Mouse (Mus musculus) forebrain, embryonic 12.5 days (tissue): ENCODE data around the gene Rnf144a. TPM values are rescaled to one million over a fixed set of nuclear protein-coding genes. Genes with fewer than 3 reads are reported as not detected.

Experiments
- ATAC-seq: fragments of 200-750 bp; cut with Nextera tagmentation; 2 replicates; pipeline ENCODE4 v1.8.0; 2017; ENCODE audit warnings: moderate TSS enrichment; ENCODE audit not compliant: low FRiP score
- H3K27ac ChIP-seq: fragments of 300-500 bp; sonication (generic); 2 replicates; pipeline ENCODE4 v1.5.1; 2016; ENCODE audit warnings: mild to moderate bottlenecking
- H3K27me3 ChIP-seq: fragments of 300-500 bp; sonication (generic); 2 replicates; pipeline ENCODE4 v1.6.1; 2016; ENCODE audit warnings: mild to moderate bottlenecking
- H3K36me3 ChIP-seq: fragments of 300-500 bp; sonication (generic); replicated peaks from 2 replicates; pipeline ENCODE4 v1.6.1; 2016; ENCODE audit warnings: mild to moderate bottlenecking
- H3K4me1 ChIP-seq: fragments of 300-500 bp; sonication (generic); 2 replicates; pipeline ENCODE4 v1.6.1; 2016
- H3K4me2 ChIP-seq: fragments of 300-500 bp; sonication (generic); 2 replicates; pipeline ENCODE4 v1.6.1; 2016; ENCODE audit warnings: mild to moderate bottlenecking, moderate library complexity
- H3K4me3 ChIP-seq: fragments of 300-500 bp; sonication (generic); replicated peaks from 2 replicates; pipeline ENCODE4 v1.5.1; 2016; ENCODE audit warnings: mild to moderate bottlenecking
- H3K9ac ChIP-seq: fragments of 300-500 bp; sonication (generic); 2 replicates; pipeline ENCODE4 v1.6.1; 2016; ENCODE audit warnings: mild to moderate bottlenecking
- H3K9me3 ChIP-seq: fragments of 300-500 bp; sonication (generic); 2 replicates; pipeline ENCODE4 v1.6.1; 2016
- WGBS: fragments of 180-500 bp; shearing (Covaris S2); methylation state at CpG from one replicate; pipeline ENCODE4 v1.1.7; 2016; 5-methylcytosine and 5-hydroxymethylcytosine counted together
- polyA plus RNA-seq: library from polyadenylated mRNA; unstranded; fragments of >200 nt; fragmentation: Nextera tagmentation; extraction: Ambion mirVana; gene quantifications from 2 replicates; pipeline ENCODE4 v1.2.1, GENCODE M21; 2016

Gene Rnf144a
- 50.7 and 52.1 TPM in 2 replicates for polyA plus RNA-seq

- H3K4me1 ChIP-seq, result peaks cover 36% of the 10 kb centered on the region
These were observed at the start of gene Rnf144a for GRCm38 (mm10) chr12:26415104-26415771. Gene Rnf144a (minus strand): TSS chr12:26415254.

GRCm38 (mm10) chr12:26460091-26460490 lies 45.0 kb upstream of the Rnf144a start:
- 81% methylated on average over 2 of the region's 2 CpGs for WGBS
- Histone ChIP-seq H3K9ac (no peak overlapping the region), H3K4me2 (no peak overlapping the region), H3K27ac (no peak overlapping the region), H3K27me3 (no peaks in the 10 kb centered on the region), H3K4me1 (peaks cover 7% of the 10 kb centered on the region), H3K9me3 (no peaks in the 10 kb centered on the region), H3K36me3 (no peaks in the 10 kb centered on the region), H3K4me3 (no peak overlapping the region)
- ATAC-seq, result no peak

More at GRCm38 (mm10) chr12:26415104-26415771, at the start of gene Rnf144a:
- Histone ChIP-seq H3K4me3 (peak within 1 kb of the TSS; percentile 93), H3K27ac (peak within 1 kb of the TSS; percentile 87), H3K9me3 (no peaks in the 10 kb centered on the region), H3K4me2 (peak within 1 kb of the TSS; percentile 82), H3K27me3 (no peaks in the 10 kb centered on the region), H3K9ac (peak within 1 kb of the TSS; percentile 97), H3K36me3 (no peaks in the 10 kb centered on the region)
- peak; percentile 88 for ATAC-seq
- 2% methylated on average over 45 of the region's 45 CpGs for WGBS

DNA sequence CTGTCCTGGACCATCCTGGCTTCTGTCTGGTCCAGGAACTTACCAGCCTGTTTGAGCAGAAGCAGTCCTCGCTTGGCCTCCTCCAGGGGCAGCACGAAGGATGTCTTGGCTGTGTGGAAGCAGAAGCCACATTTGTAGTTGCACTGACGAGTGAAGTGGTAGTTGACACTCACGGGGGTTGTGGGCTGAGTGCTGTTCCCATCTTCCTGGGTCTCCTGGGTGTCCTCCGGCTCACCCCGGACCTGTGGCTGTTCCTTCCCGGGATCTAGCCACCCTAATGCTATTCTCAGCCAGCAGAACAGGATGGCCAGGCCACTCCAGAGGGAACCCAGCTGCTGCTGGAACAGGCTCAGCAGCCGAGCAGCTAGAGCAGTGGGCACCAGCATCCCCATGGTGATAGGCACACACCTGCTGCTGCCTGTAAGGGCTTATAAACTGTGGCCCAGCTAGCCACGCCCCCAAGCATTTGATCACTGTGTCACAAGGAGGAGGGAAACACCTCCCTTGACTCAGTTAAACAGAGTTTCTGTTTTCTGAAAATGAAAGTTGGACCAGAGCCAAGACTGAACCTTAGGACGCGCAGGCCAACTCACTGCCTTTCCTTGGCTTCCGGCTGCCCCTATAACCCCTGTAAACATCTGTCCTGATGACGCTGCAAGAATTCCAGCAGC lies 41.1 kb upstream of the Rnf144a start, which contains the start of gene Rsad2:
TSS of gene Rsad2 (minus strand) at position 425 of the 671 bp plus-strand sequence.
- Histone ChIP-seq H3K4me1 (peaks cover 7% of the 10 kb centered on the region), H3K27ac (no peak within 1 kb of the TSS), H3K36me3 (no peaks in the 10 kb centered on the region), H3K4me2 (0 out of 2 replicates have a peak within 1 kb of the TSS, but pooled peaks have one; percentile 10), H3K9ac (no peak within 1 kb of the TSS), H3K27me3 (no peaks in the 10 kb centered on the region), H3K9me3 (no peaks in the 10 kb centered on the region), H3K4me3 (no peak within 1 kb of the TSS)
- ATAC-seq, result no peak
- WGBS, result 55% methylated on average over 13 of the region's 13 CpGs

DNA sequence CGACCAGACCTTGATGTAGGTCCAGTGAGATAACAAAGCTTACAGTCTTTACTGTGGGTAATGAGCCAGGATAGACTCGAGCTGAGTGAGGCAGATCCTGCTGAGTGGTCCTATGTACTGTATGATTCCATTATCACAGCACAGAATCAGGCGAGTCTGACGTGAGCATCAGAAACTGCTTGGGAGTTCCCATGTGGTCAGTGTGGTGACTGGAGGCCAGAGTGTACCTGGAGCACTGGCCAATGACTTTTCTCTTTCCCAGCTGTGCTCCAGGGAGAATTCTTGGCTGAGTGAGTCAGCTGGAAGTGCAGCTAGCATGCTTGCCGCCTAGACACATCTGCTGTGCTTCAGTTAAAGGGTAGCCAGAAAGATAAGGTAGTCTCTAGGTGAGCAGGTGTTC lies 39.6 kb upstream of the Rnf144a start:
- Histone ChIP-seq H3K27me3 (no peaks in the 10 kb centered on the region), H3K4me2 (no peak overlapping the region), H3K27ac (no peak overlapping the region), H3K9me3 (no peaks in the 10 kb centered on the region), H3K4me1 (peaks cover 7% of the 10 kb centered on the region), H3K36me3 (no peaks in the 10 kb centered on the region), H3K9ac (no peak overlapping the region), H3K4me3 (no peak overlapping the region)
- ATAC-seq, result no peak
- 58% methylated on average over 5 of the region's 5 CpGs for WGBS

- Histone ChIP-seq H3K36me3 (no peaks in the 10 kb centered on the region), H3K4me1 (peaks cover 7% of the 10 kb centered on the region), H3K9me3 (no peaks in the 10 kb centered on the region), H3K9ac (no peak overlapping the region), H3K27me3 (no peaks in the 10 kb centered on the region), H3K27ac (no peak overlapping the region), H3K4me3 (no peak overlapping the region), H3K4me2 (no peak overlapping the region)
- 87% methylated on average over 4 of the region's 4 CpGs for WGBS
- no peak for ATAC-seq
These were observed 37.9 kb upstream of the Rnf144a start for GRCm38 (mm10) chr12:26452951-26453350.

DNA sequence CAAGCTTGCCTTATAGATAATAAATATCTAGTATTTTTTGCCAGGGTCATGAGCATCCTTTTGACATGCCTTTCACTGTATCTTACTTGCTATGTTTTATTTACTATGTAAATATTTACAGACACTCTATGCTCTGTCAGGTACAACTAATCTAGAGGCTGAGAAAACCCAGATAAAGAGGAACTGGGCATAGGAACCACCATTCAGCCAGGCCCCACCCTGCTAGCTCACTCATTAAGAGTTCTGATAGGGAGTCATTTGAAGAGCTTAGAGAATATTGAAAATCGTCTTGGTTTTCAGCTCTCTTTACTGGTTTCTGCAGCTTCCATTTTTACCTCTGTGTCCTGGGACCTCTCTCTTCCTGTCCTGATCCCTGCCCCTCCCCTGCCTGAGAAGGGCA lies 36.1 kb upstream of the Rnf144a start:
- Histone ChIP-seq H3K4me3 (no peak overlapping the region), H3K27me3 (no peaks in the 10 kb centered on the region), H3K9me3 (no peaks in the 10 kb centered on the region), H3K9ac (no peak overlapping the region), H3K4me2 (no peak overlapping the region), H3K36me3 (no peaks in the 10 kb centered on the region), H3K4me1 (peaks cover 5% of the 10 kb centered on the region), H3K27ac (no peak overlapping the region)
- 77% methylated on average over 1 of the region's 1 CpGs for WGBS
- ATAC-seq, result no peak

GRCm38 (mm10) chr12:26449483-26449882 lies 34.4 kb upstream of the Rnf144a start:
- Histone ChIP-seq H3K9ac (no peak overlapping the region), H3K4me2 (no peak overlapping the region), H3K27ac (no peak overlapping the region), H3K27me3 (no peaks in the 10 kb centered on the region), H3K4me3 (no peak overlapping the region), H3K36me3 (no peaks in the 10 kb centered on the region), H3K9me3 (no peaks in the 10 kb centered on the region), H3K4me1 (no peaks in the 10 kb centered on the region)
- ATAC-seq, result no peak
- 96% methylated on average over 2 of the region's 2 CpGs for WGBS

- no peaks in the 10 kb centered on the region for H3K9me3 ChIP-seq
- H3K4me2 ChIP-seq, result no peak overlapping the region
- H3K4me3 ChIP-seq, result no peak overlapping the region
- H3K27me3 ChIP-seq, result no peaks in the 10 kb centered on the region
- no peaks in the 10 kb centered on the region for H3K36me3 ChIP-seq
- WGBS, result 83% methylated on average over 4 of the region's 4 CpGs
- H3K4me1 ChIP-seq, result no peaks in the 10 kb centered on the region
- no peak for ATAC-seq
- no peak overlapping the region for H3K27ac ChIP-seq
- no peak overlapping the region for H3K9ac ChIP-seq
These were observed 31.5 kb upstream of the Rnf144a start for GRCm38 (mm10) chr12:26446377-26447045.

DNA sequence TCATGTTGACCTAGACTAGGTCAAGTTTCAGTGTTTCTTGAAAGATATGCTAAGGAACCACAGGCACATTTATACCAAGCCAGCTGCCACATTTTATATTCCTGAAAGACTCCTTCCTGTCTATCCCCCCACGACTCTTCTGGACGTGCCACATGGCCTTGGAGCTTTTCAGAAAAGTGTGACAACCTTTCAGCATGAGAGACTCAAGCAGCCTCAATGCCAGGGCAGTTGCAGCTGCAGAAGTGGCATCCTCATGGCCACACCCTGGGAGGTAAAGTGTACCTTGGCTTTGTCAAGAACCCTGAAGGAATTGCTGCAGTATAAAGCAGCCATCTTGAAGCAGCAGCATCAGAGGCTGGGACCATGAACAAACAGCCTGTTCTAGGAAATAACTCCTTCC lies 29.5 kb upstream of the Rnf144a start:
- Histone ChIP-seq H3K4me2 (no peak overlapping the region), H3K9me3 (no peaks in the 10 kb centered on the region), H3K27me3 (no peaks in the 10 kb centered on the region), H3K36me3 (no peaks in the 10 kb centered on the region), H3K27ac (no peak overlapping the region), H3K4me1 (no peaks in the 10 kb centered on the region), H3K4me3 (no peak overlapping the region), H3K9ac (no peak overlapping the region)
- no peak for ATAC-seq
- 100% methylated on average over 2 of the region's 2 CpGs for WGBS

DNA sequence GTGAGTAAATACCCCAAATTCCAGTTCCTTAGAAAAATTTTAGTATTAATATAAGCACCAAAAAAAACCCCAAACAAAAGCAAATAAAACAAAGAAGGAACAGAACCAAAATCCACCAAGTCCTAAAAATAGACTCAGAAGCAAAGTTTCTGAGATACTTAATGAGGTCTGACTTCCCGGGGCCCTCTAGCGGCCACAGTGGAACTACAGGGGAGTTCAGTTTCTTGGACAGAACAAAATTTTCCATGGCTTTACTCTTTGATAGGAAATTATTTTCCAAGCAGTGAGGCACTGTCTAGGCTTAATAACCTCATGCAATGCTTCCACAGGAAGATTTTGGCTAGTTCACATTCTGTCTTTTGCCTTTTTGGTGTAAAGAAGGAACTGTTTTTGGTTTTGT lies 29.0 kb upstream of the Rnf144a start:
- WGBS, result 0% methylated on average over 2 of the region's 2 CpGs

GRCm38 (mm10) chr12:26439366-26439765 lies 24.3 kb upstream of the Rnf144a start:
- H3K4me1 ChIP-seq, result no peaks in the 10 kb centered on the region
- H3K9me3 ChIP-seq, result no peaks in the 10 kb centered on the region
- 67% methylated on average over 3 of the region's 3 CpGs for WGBS
- H3K4me2 ChIP-seq, result no peak overlapping the region
- H3K36me3 ChIP-seq, result no peaks in the 10 kb centered on the region
- no peak overlapping the region for H3K27ac ChIP-seq
- H3K9ac ChIP-seq, result no peak overlapping the region
- no peak for ATAC-seq
- no peak overlapping the region for H3K4me3 ChIP-seq
- no peaks in the 10 kb centered on the region for H3K27me3 ChIP-seq

More for the DNA sequence above, 29.0 kb upstream of the Rnf144a start:
- H3K27ac ChIP-seq, result no peak overlapping the region
- H3K4me3 ChIP-seq, result no peak overlapping the region
- H3K9me3 ChIP-seq, result no peaks in the 10 kb centered on the region
- H3K4me1 ChIP-seq, result no peaks in the 10 kb centered on the region
- no peak overlapping the region for H3K4me2 ChIP-seq
- no peaks in the 10 kb centered on the region for H3K27me3 ChIP-seq
- no peak overlapping the region for H3K9ac ChIP-seq
- no peak for ATAC-seq
- no peaks in the 10 kb centered on the region for H3K36me3 ChIP-seq

DNA sequence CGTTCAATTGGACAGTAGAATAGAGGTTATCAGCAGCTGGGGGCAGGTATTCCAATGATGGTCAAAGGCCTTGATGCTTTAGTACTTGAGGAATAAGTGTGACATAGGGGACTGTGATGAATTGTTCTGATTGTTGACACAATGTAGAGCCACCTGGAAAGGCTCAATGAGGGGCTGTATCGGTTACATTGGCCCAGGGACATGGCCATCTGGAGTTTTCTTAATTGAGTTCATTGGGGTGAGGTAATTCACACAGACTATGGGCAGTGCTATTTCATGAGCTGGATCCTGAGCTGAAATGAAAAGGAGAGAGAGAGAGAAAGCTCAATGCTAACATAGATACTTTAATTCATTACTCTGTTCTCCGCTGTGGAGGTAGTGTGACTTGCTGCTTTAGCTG lies 22.9 kb upstream of the Rnf144a start:
- H3K4me3 ChIP-seq, result no peak overlapping the region
- H3K27me3 ChIP-seq, result no peaks in the 10 kb centered on the region
- 66% methylated on average over 3 of the region's 3 CpGs for WGBS
- no peak for ATAC-seq
- no peaks in the 10 kb centered on the region for H3K9me3 ChIP-seq
- no peak overlapping the region for H3K4me2 ChIP-seq
- no peaks in the 10 kb centered on the region for H3K4me1 ChIP-seq
- no peaks in the 10 kb centered on the region for H3K36me3 ChIP-seq
- no peak overlapping the region for H3K9ac ChIP-seq
- no peak overlapping the region for H3K27ac ChIP-seq
